Mouse (Mus musculus): Measurements from ENCODE around the gene Rimbp2.

GRCm38 (mm10) chr5:128735921-128736320 lies 217.4 kb downstream of the Rimbp2 start:
- TF ChIP-seq POLR2A (IDR thresholded peaks at IDR 0.05; ENCODE audit: low read depth, low read length) = no peak
- TF ChIP-seq CTCF (IDR thresholded peaks at IDR 0.05; ENCODE audit: extremely low read depth, insufficient read depth, insufficient read length, insufficient replicate concordance) = no peak

Data from spleen, adult 2 months (tissue).